Mouse (Mus musculus) regulatory T cell (primary cell): Measurements from ENCODE around the gene Nudt8.
"Not testable (repeated sequence)": the region's sequence is repeated elsewhere in the genome, so short reads cannot be mapped to it uniquely, and the experiment has no call there.

Source experiments
- in situ Hi-C: fragments of 300-600 bp; cut with MboI, MseI; formaldehyde crosslinking; loops from one replicate; pipeline ENCODE4 v1.15.1; 2025; ENCODE audit warnings: high pct_unique_total_duplicates

Nudt8 gene

GRCm38 (mm10) chr19:4000119-4000900, at the start of gene Nudt8, which contains the start of gene Gm49405:
TSS of gene Nudt8 (plus strand) at chr19:4000580.
TSS of gene Gm49405 (plus strand) at chr19:4000626.
- in situ Hi-C loops: no loop called here

GRCm38 (mm10) chr19:3951461-3951860, 48.9 kb upstream of the Nudt8 start:
- in situ Hi-C loops: no loop called here

GRCm38 (mm10) chr19:3952099-3952498, 48.3 kb upstream of the Nudt8 start:
- in situ Hi-C loops: no loop called here

- in situ Hi-C loops: no loop called here
These were observed 45.3 kb upstream of the Nudt8 start for GRCm38 (mm10) chr19:3955033-3955432.

GRCm38 (mm10) chr19:3955804-3956203, 44.6 kb upstream of the Nudt8 start:
- in situ Hi-C loops: no loop called here

GRCm38 (mm10) chr19:3957296-3958036, 42.9 kb upstream of the Nudt8 start:
- in situ Hi-C loops: not testable (repeated sequence)

- in situ Hi-C loops: no loop called here
These were observed 41.9 kb upstream of the Nudt8 start, which contains the start of gene Aldh3b3 for GRCm38 (mm10) chr19:3958470-3958869. TSS of gene Aldh3b3 (plus strand) at chr19:3958645.

GRCm38 (mm10) chr19:3959030-3959429, 41.4 kb upstream of the Nudt8 start:
- in situ Hi-C loops: no loop called here

- in situ Hi-C loops: no loop called here
These were observed 40.2 kb upstream of the Nudt8 start for GRCm38 (mm10) chr19:3960211-3960610.

- in situ Hi-C loops: not testable (repeated sequence)
These were observed 38.6 kb upstream of the Nudt8 start for GRCm38 (mm10) chr19:3961805-3962204.

- in situ Hi-C loops: no loop called here
These were observed 37.9 kb upstream of the Nudt8 start for GRCm38 (mm10) chr19:3962469-3962868.

GRCm38 (mm10) chr19:3964030-3964429, 36.4 kb upstream of the Nudt8 start:
- in situ Hi-C loops: no loop called here

- in situ Hi-C loops: no loop called here
These were observed 33.9 kb upstream of the Nudt8 start for GRCm38 (mm10) chr19:3966330-3967075.

GRCm38 (mm10) chr19:3967258-3967657, 33.1 kb upstream of the Nudt8 start:
- in situ Hi-C loops: no loop called here

- in situ Hi-C loops: no loop called here
These were observed 28.2 kb upstream of the Nudt8 start, which contains the start of gene Aldh3b2 for GRCm38 (mm10) chr19:3972229-3972628. TSS of gene Aldh3b2 (plus strand) at chr19:3972328.

GRCm38 (mm10) chr19:3974608-3975007, 25.8 kb upstream of the Nudt8 start:
- in situ Hi-C loops: not testable (repeated sequence)

- in situ Hi-C loops: no loop called here
These were observed 24.5 kb upstream of the Nudt8 start for GRCm38 (mm10) chr19:3975866-3976265.

GRCm38 (mm10) chr19:3980309-3980708, 20.1 kb upstream of the Nudt8 start:
- in situ Hi-C loops: no loop called here

- in situ Hi-C loops: no loop called here
These were observed 19.5 kb upstream of the Nudt8 start for GRCm38 (mm10) chr19:3980917-3981316.

GRCm38 (mm10) chr19:3983527-3984200, 16.7 kb upstream of the Nudt8 start:
- in situ Hi-C loops: no loop called here

- in situ Hi-C loops: no loop called here
These were observed 15.1 kb upstream of the Nudt8 start for GRCm38 (mm10) chr19:3985261-3985681.
